Mouse (Mus musculus) C2C12 (cell line): ENCODE measurements around the gene Cfap46.
A peak's percentile ranks its signal among the peaks of the same experiment; 100 is the strongest.

ENCODE experiments used
- CEBPB ChIP-seq: IDR thresholded peaks from one replicate; pipeline ENCODE4 v1.6.1; 2011; ENCODE audit warnings: low read depth, mild to moderate bottlenecking, control low read depth, moderate library complexity
- CTCF ChIP-seq: IDR thresholded peaks from one replicate; pipeline ENCODE4 v1.5.1; 2011; ENCODE audit not compliant: control insufficient read depth, insufficient read depth, insufficient read length

- peak; percentile 75 for TF ChIP-seq CTCF
- no peak for TF ChIP-seq CEBPB
These were observed 19.7 kb upstream of the Cfap46 start for GRCm38 (mm10) chr7:139703146-139703825.
